In genomic region chr7:134090764-134091163, GRCm38 (mm10) we compare ENCODE assay signal across 22 mouse cellular contexts.
DNase-seq lines count a peak whose midpoint lies in the region; ATAC-seq lines count a peak whose summit lies in the region.
"Had no signal": no experiment of that assay in that cellular context is flagged by ENCODE, and none has a peak within 500 bp of the region (broad histone marks: within the 10 kb centered on the region; RNA-seq: fewer than 3 reads in every experiment).

No protein-coding gene starts in this region.

- H3K9me3 ChIP-seq in midbrain, embryonic 11.5 days (ENCODE audit: control insufficient read depth, low read length), result no peaks in the 10 kb centered on the region
- H3K9me3 ChIP-seq in midbrain, embryonic 14.5 days (ENCODE audit: control insufficient read depth, low read length), result no peaks in the 10 kb centered on the region
- no peaks in the 10 kb centered on the region for H3K9me3 ChIP-seq in forebrain, embryonic 15.5 days
- H3K9me3 ChIP-seq: embryonic facial prominence, embryonic 15.5 days; hindbrain, embryonic 13.5 days; intestine, embryonic 15.5 days; limb, embryonic 12.5 days; liver, embryonic 13.5 days; midbrain, embryonic 13.5 days; neural tube, embryonic 15.5 days had no signal

- H3K4me1 ChIP-seq in midbrain, embryonic 11.5 days (ENCODE audit: control insufficient read depth, insufficient read depth, low read length), result no peaks in the 10 kb centered on the region
- no peaks in the 10 kb centered on the region for H3K4me1 ChIP-seq in midbrain, embryonic 14.5 days (ENCODE audit: control insufficient read depth, insufficient read depth, low read length)
- no peaks in the 10 kb centered on the region for H3K4me1 ChIP-seq in forebrain, embryonic 15.5 days
- H3K4me1 ChIP-seq: intestine, embryonic 15.5 days; liver, embryonic 13.5 days; midbrain, embryonic 13.5 days had no signal

- ATAC-seq in midbrain, embryonic 11.5 days (ENCODE audit: low FRiP score), result no peak
- ATAC-seq in midbrain, embryonic 14.5 days (ENCODE audit: low FRiP score, low TSS enrichment), result no peak
- no peak for ATAC-seq in forebrain, embryonic 15.5 days (replicated peaks)
- ATAC-seq: CD4-positive, CD25-positive, alpha-beta regulatory T cell, adult 4 months; intestine, embryonic 15.5 days; midbrain, embryonic 13.5 days had no signal

- DNase-seq in kidney, adult 18-20 months, result peak; percentile 24
- no peak for DNase-seq in kidney, postnatal 4 days
- DNase-seq in midbrain, embryonic 11.5 days (ENCODE audit: low spot score, missing footprints), result peak; percentile 47
- DNase-seq in midbrain, embryonic 14.5 days, result no peak
- DNase-seq in gonadal fat pad, adult 2 months (ENCODE audit: low read depth), result peak; percentile 19
- DNase-seq in left cerebral cortex, postnatal 10 days (ENCODE audit: extremely low spot score in 1 of 2, low spot score in 2 of 2), result no peak
- DNase-seq: embryo, embryonic 11 days; gastrocnemius, postnatal 10 days; heart, postnatal 14 days; liver, embryonic 13.5 days; right cerebral cortex, adult 18-20 months had no signal

- no peak overlapping the region for H3K9ac ChIP-seq in midbrain, embryonic 11.5 days (ENCODE audit: low read length)
- H3K9ac ChIP-seq in midbrain, embryonic 14.5 days (replicated peaks; ENCODE audit: low read length), result no peak overlapping the region
- no peak overlapping the region for H3K9ac ChIP-seq in forebrain, embryonic 15.5 days (replicated peaks)
- H3K9ac ChIP-seq: embryonic facial prominence, embryonic 15.5 days; hindbrain, embryonic 13.5 days; intestine, embryonic 15.5 days; limb, embryonic 12.5 days; liver, embryonic 13.5 days; midbrain, embryonic 13.5 days; neural tube, embryonic 15.5 days had no signal

- no peaks in the 10 kb centered on the region for H3K27me3 ChIP-seq in midbrain, embryonic 11.5 days (ENCODE audit: control insufficient read depth, insufficient read depth, low read length)
- H3K27me3 ChIP-seq in midbrain, embryonic 14.5 days (ENCODE audit: control insufficient read depth, insufficient read depth, low read length), result no peaks in the 10 kb centered on the region
- H3K27me3 ChIP-seq in forebrain, embryonic 15.5 days, result no peaks in the 10 kb centered on the region
- H3K27me3 ChIP-seq: embryonic facial prominence, embryonic 15.5 days; hindbrain, embryonic 13.5 days; intestine, embryonic 15.5 days; limb, embryonic 12.5 days; liver, embryonic 13.5 days; midbrain, embryonic 13.5 days; neural tube, embryonic 15.5 days had no signal

- intact Hi-C loops in left cerebral cortex, postnatal 10 days (cut with DNase I), result no loop called here

- no peak overlapping the region for H3K4me2 ChIP-seq in midbrain, embryonic 11.5 days
- no peak overlapping the region for H3K4me2 ChIP-seq in midbrain, embryonic 14.5 days (ENCODE audit: low read length)
- H3K4me2 ChIP-seq in forebrain, embryonic 15.5 days (replicated peaks), result no peak overlapping the region
- H3K4me2 ChIP-seq: embryonic facial prominence, embryonic 15.5 days; heart, embryonic 11.5 days; hindbrain, embryonic 13.5 days; intestine, embryonic 15.5 days; limb, embryonic 12.5 days; liver, embryonic 13.5 days; midbrain, embryonic 13.5 days; neural tube, embryonic 15.5 days had no signal

- no peaks in the 10 kb centered on the region for H3K36me3 ChIP-seq in midbrain, embryonic 11.5 days (ENCODE audit: control insufficient read depth, insufficient read depth, low read length)
- no peaks in the 10 kb centered on the region for H3K36me3 ChIP-seq in midbrain, embryonic 14.5 days (ENCODE audit: control insufficient read depth, insufficient read depth, low read length)
- H3K36me3 ChIP-seq in forebrain, embryonic 15.5 days, result no peaks in the 10 kb centered on the region
- H3K36me3 ChIP-seq: embryonic facial prominence, embryonic 15.5 days; G1E; hindbrain, embryonic 13.5 days; intestine, embryonic 15.5 days; limb, embryonic 12.5 days; liver, embryonic 13.5 days; midbrain, embryonic 13.5 days; neural tube, embryonic 15.5 days had no signal

- H3K4me3 ChIP-seq in midbrain, embryonic 11.5 days (ENCODE audit: low read depth, low read length), result no peak overlapping the region
- no peak overlapping the region for H3K4me3 ChIP-seq in midbrain, embryonic 14.5 days (replicated peaks; ENCODE audit: low read depth, low read length)
- H3K4me3 ChIP-seq in forebrain, embryonic 15.5 days, result no peak overlapping the region
- H3K4me3 ChIP-seq: embryonic facial prominence, embryonic 15.5 days; hindbrain, embryonic 13.5 days; intestine, embryonic 15.5 days; limb, embryonic 12.5 days; liver, embryonic 13.5 days; midbrain, embryonic 13.5 days; myocyte; neural tube, embryonic 15.5 days had no signal

- 84% methylated on average over 3 of the region's 3 CpGs for WGBS in midbrain, embryonic 11.5 days
- WGBS in midbrain, embryonic 14.5 days, result 83% methylated on average over 3 of the region's 3 CpGs
- 74% methylated on average over 3 of the region's 3 CpGs for WGBS in forebrain, embryonic 15.5 days

- H3K27ac ChIP-seq in midbrain, embryonic 11.5 days (ENCODE audit: low read depth, low read length), result no peak overlapping the region
- no peak overlapping the region for H3K27ac ChIP-seq in midbrain, embryonic 14.5 days (replicated peaks; ENCODE audit: low read depth, low read length)
- no peak overlapping the region for H3K27ac ChIP-seq in forebrain, embryonic 15.5 days (replicated peaks)
- H3K27ac ChIP-seq: embryonic facial prominence, embryonic 15.5 days; hindbrain, embryonic 13.5 days; intestine, embryonic 15.5 days; limb, embryonic 12.5 days; liver, embryonic 13.5 days; midbrain, embryonic 13.5 days; neural tube, embryonic 15.5 days had no signal

Comparison
In these comparisons a context has a peak if more than half of its experiments do, and no peak if none do; other contexts are left out.
1. DNase-seq: peak in kidney, adult 18-20 months (single experiment), midbrain, embryonic 11.5 days (single experiment) and gonadal fat pad, adult 2 months (single experiment); none in kidney, postnatal 4 days (0 of 2), midbrain, embryonic 14.5 days (single experiment) and left cerebral cortex, postnatal 10 days (0 of 2).